ENCODE assay signal across 27 mouse cellular contexts in genomic region chr17:81404225-81404624, GRCm38 (mm10). TPM values are rescaled to one million over a fixed set of nuclear protein-coding genes. Genes with fewer than 3 reads are reported as not detected.
DNase-seq lines count a peak whose midpoint lies in the region; ATAC-seq lines count a peak whose summit lies in the region.
"Had no signal": no experiment of that assay in that cellular context is flagged by ENCODE, and none has a peak within 500 bp of the region (broad histone marks: within the 10 kb centered on the region; RNA-seq: fewer than 3 reads in every experiment).

No protein-coding gene starts in this region.

- 0 out of 2 replicates have a peak, but pooled peaks have one; percentile 38 for ATAC-seq in forebrain, embryonic 15.5 days (replicated peaks)
- no peak for ATAC-seq in forebrain, embryonic 11.5 days (replicated peaks; ENCODE audit: low FRiP score)
- no peak for ATAC-seq in heart, embryonic 15.5 days (replicated peaks; ENCODE audit: insufficient number of reproducible peaks, insufficient read depth, low FRiP score, low read depth)
- 0 out of 2 replicates have a peak, but pooled peaks have one; percentile 40 for ATAC-seq in midbrain, embryonic 15.5 days (replicated peaks)
- ATAC-seq in midbrain, embryonic 11.5 days (ENCODE audit: low FRiP score) = no peak
- ATAC-seq in neural tube, embryonic 14.5 days (ENCODE audit: low read depth) = peak; percentile 66; the same call in 1 of the 2 replicates
- ATAC-seq: intestine, postnatal 0 days; liver, embryonic 12.5 days had no signal

- H3K4me3 ChIP-seq in forebrain, embryonic 15.5 days = no peak overlapping the region
- no peak overlapping the region for H3K4me3 ChIP-seq in forebrain, embryonic 11.5 days (ENCODE audit: low read depth, low read length)
- H3K4me3 ChIP-seq in heart, embryonic 15.5 days = no peak overlapping the region
- no peak overlapping the region for H3K4me3 ChIP-seq in midbrain, embryonic 15.5 days
- no peak overlapping the region for H3K4me3 ChIP-seq in midbrain, embryonic 11.5 days (ENCODE audit: low read depth, low read length)
- no peak overlapping the region for H3K4me3 ChIP-seq in neural tube, embryonic 14.5 days (ENCODE audit: low read depth, low read length)
- H3K4me3 ChIP-seq: erythroblast, embryonic 14.5 days; hindbrain, embryonic 10.5 days; kidney, embryonic 15.5 days; limb, embryonic 12.5 days; liver, embryonic 12.5 days; megakaryocyte, embryonic 14.5 days had no signal

- 28% methylated on average over 4 of the region's 4 CpGs for WGBS in forebrain, embryonic 15.5 days
- WGBS in forebrain, embryonic 11.5 days = 68% methylated on average over 4 of the region's 4 CpGs
- WGBS in heart, embryonic 15.5 days = 78% methylated on average over 4 of the region's 4 CpGs
- 35% methylated on average over 4 of the region's 4 CpGs for WGBS in midbrain, embryonic 15.5 days
- WGBS in midbrain, embryonic 11.5 days = 60% methylated on average over 4 of the region's 4 CpGs
- WGBS in neural tube, embryonic 14.5 days = 34% methylated on average over 4 of the region's 4 CpGs

- intact Hi-C loops in heart, postnatal 25 days (cut with DNase I) = no loop called here

- no peak overlapping the region for H3K9ac ChIP-seq in forebrain, embryonic 15.5 days (replicated peaks)
- no peak overlapping the region for H3K9ac ChIP-seq in forebrain, embryonic 11.5 days (ENCODE audit: low read length)
- H3K9ac ChIP-seq in heart, embryonic 15.5 days = no peak overlapping the region
- no peak overlapping the region for H3K9ac ChIP-seq in midbrain, embryonic 15.5 days
- no peak overlapping the region for H3K9ac ChIP-seq in midbrain, embryonic 11.5 days (ENCODE audit: low read length)
- H3K9ac ChIP-seq in neural tube, embryonic 14.5 days (replicated peaks; ENCODE audit: low read depth, low read length) = no peak overlapping the region
- H3K9ac ChIP-seq: kidney, embryonic 15.5 days; limb, embryonic 12.5 days; liver, embryonic 12.5 days had no signal

- no peak overlapping the region for H3K4me2 ChIP-seq in forebrain, embryonic 15.5 days (replicated peaks)
- H3K4me2 ChIP-seq in forebrain, embryonic 11.5 days (ENCODE audit: low read depth, low read length, severe bottlenecking) = no peak overlapping the region
- no peak overlapping the region for H3K4me2 ChIP-seq in heart, embryonic 15.5 days
- H3K4me2 ChIP-seq in midbrain, embryonic 15.5 days = no peak overlapping the region
- no peak overlapping the region for H3K4me2 ChIP-seq in midbrain, embryonic 11.5 days
- no peak overlapping the region for H3K4me2 ChIP-seq in neural tube, embryonic 14.5 days (ENCODE audit: low read depth, low read length)
- H3K4me2 ChIP-seq: kidney, embryonic 15.5 days; limb, embryonic 12.5 days; liver, embryonic 12.5 days had no signal

- no peak for DNase-seq in forebrain, embryonic 11.5 days (ENCODE audit: low spot score)
- DNase-seq in heart, postnatal 25 days (ENCODE audit: low spot score) = no peak
- no peak for DNase-seq in midbrain, embryonic 11.5 days (ENCODE audit: low spot score, missing footprints)
- DNase-seq in thymus, postnatal 0 days (ENCODE audit: low spot score) = no peak
- DNase-seq: adrenal gland, postnatal 25 days; B cell, adult 2 months; cerebellum, adult 18-20 months; kidney, postnatal 4 days; lung, adult 2 months; spleen, adult 18-20 months; thymus, postnatal 4 days had no signal

- peaks cover 7% of the 10 kb centered on the region for H3K36me3 ChIP-seq in forebrain, embryonic 15.5 days
- no peaks in the 10 kb centered on the region for H3K36me3 ChIP-seq in forebrain, embryonic 11.5 days (ENCODE audit: control insufficient read depth, insufficient read depth, low read length)
- peaks cover 29% of the 10 kb centered on the region for H3K36me3 ChIP-seq in heart, embryonic 15.5 days
- 0 out of 2 replicates have a peak, but pooled peaks cover 5% of the 10 kb centered on the region for H3K36me3 ChIP-seq in midbrain, embryonic 15.5 days (replicated peaks)
- H3K36me3 ChIP-seq in midbrain, embryonic 11.5 days (ENCODE audit: control insufficient read depth, insufficient read depth, low read length) = no peaks in the 10 kb centered on the region
- peaks cover 9% of the 10 kb centered on the region; the same call in 1 of the 2 replicates for H3K36me3 ChIP-seq in neural tube, embryonic 14.5 days (ENCODE audit: control insufficient read depth, insufficient read depth, low read length)
- H3K36me3 ChIP-seq: liver, embryonic 12.5 days had no signal

- peak overlapping the region; percentile 68 for H3K27ac ChIP-seq in forebrain, embryonic 15.5 days (replicated peaks)
- H3K27ac ChIP-seq in forebrain, embryonic 11.5 days (ENCODE audit: low read depth, low read length) = no peak overlapping the region
- H3K27ac ChIP-seq in heart, embryonic 15.5 days = peak overlapping the region; percentile 63; the same call in 1 of the 2 replicates
- 0 out of 2 replicates have a peak overlapping the region, but pooled peaks have one; percentile 38 for H3K27ac ChIP-seq in midbrain, embryonic 15.5 days
- H3K27ac ChIP-seq in midbrain, embryonic 11.5 days (ENCODE audit: low read depth, low read length) = no peak overlapping the region
- H3K27ac ChIP-seq in neural tube, embryonic 14.5 days (ENCODE audit: low read depth, low read length) = peak overlapping the region; percentile 57; the same call in 1 of the 2 replicates
- H3K27ac ChIP-seq: hindbrain, embryonic 10.5 days; kidney, embryonic 15.5 days; limb, embryonic 12.5 days; liver, embryonic 12.5 days had no signal

- H3K4me1 ChIP-seq in forebrain, embryonic 15.5 days = peaks cover 36% of the 10 kb centered on the region
- peaks cover 3% of the 10 kb centered on the region; the same call in 1 of the 2 replicates for H3K4me1 ChIP-seq in forebrain, embryonic 11.5 days (replicated peaks; ENCODE audit: control insufficient read depth, insufficient read depth, low read length)
- peaks cover 24% of the 10 kb centered on the region for H3K4me1 ChIP-seq in heart, embryonic 15.5 days (replicated peaks)
- H3K4me1 ChIP-seq in midbrain, embryonic 15.5 days = 0 out of 2 replicates have a peak, but pooled peaks cover 3% of the 10 kb centered on the region
- no peaks in the 10 kb centered on the region for H3K4me1 ChIP-seq in midbrain, embryonic 11.5 days (ENCODE audit: control insufficient read depth, insufficient read depth, low read length)
- peaks cover 14% of the 10 kb centered on the region for H3K4me1 ChIP-seq in neural tube, embryonic 14.5 days (ENCODE audit: control insufficient read depth, insufficient read depth, low read length)
- H3K4me1 ChIP-seq: limb, embryonic 12.5 days; liver, embryonic 12.5 days; megakaryocyte, embryonic 14.5 days had no signal

- no peaks in the 10 kb centered on the region for H3K9me3 ChIP-seq in forebrain, embryonic 15.5 days
- H3K9me3 ChIP-seq in forebrain, embryonic 11.5 days (ENCODE audit: control insufficient read depth, low read length) = no peaks in the 10 kb centered on the region
- no peaks in the 10 kb centered on the region for H3K9me3 ChIP-seq in heart, embryonic 15.5 days (replicated peaks)
- H3K9me3 ChIP-seq in midbrain, embryonic 15.5 days = no peaks in the 10 kb centered on the region
- H3K9me3 ChIP-seq in midbrain, embryonic 11.5 days (ENCODE audit: control insufficient read depth, low read length) = no peaks in the 10 kb centered on the region
- no peaks in the 10 kb centered on the region for H3K9me3 ChIP-seq in neural tube, embryonic 14.5 days (ENCODE audit: control insufficient read depth, low read length)
- H3K9me3 ChIP-seq: hindbrain, embryonic 10.5 days; kidney, embryonic 15.5 days; limb, embryonic 12.5 days; liver, embryonic 12.5 days; megakaryocyte, embryonic 14.5 days had no signal

- H3K27me3 ChIP-seq in forebrain, embryonic 15.5 days = no peaks in the 10 kb centered on the region
- H3K27me3 ChIP-seq in forebrain, embryonic 11.5 days (ENCODE audit: control insufficient read depth, insufficient read depth, low read length) = no peaks in the 10 kb centered on the region
- H3K27me3 ChIP-seq in heart, embryonic 15.5 days = no peaks in the 10 kb centered on the region
- no peaks in the 10 kb centered on the region for H3K27me3 ChIP-seq in midbrain, embryonic 15.5 days (replicated peaks)
- no peaks in the 10 kb centered on the region for H3K27me3 ChIP-seq in midbrain, embryonic 11.5 days (ENCODE audit: control insufficient read depth, insufficient read depth, low read length)
- no peaks in the 10 kb centered on the region for H3K27me3 ChIP-seq in neural tube, embryonic 14.5 days (ENCODE audit: control insufficient read depth, insufficient read depth, low read length)
- H3K27me3 ChIP-seq: kidney, embryonic 15.5 days; limb, embryonic 12.5 days; liver, embryonic 12.5 days; megakaryocyte, embryonic 14.5 days had no signal

RNA-seq across cellular contexts. Expression of gene Gm11096, which starts 37.3 kb away (rescaled TPM):
- not detected in 2 replicates for polyA plus RNA-seq in forebrain, embryonic 15.5 days (2015; fragmentation: Nextera tagmentation; extraction: Ambion mirVana)
- not detected in 2 replicates for polyA plus RNA-seq in forebrain, embryonic 11.5 days (2014; fragmentation: Nextera tagmentation; extraction: Ambion mirVana)
- polyA plus RNA-seq in heart, embryonic 15.5 days (2015; fragmentation: Nextera tagmentation; extraction: Ambion mirVana) = not detected in 2 replicates
- not detected for total RNA-seq in heart, postnatal 25 days (2021)
- polyA plus RNA-seq in midbrain, embryonic 15.5 days (2015; fragmentation: Nextera tagmentation; extraction: Ambion mirVana) = not detected in 2 replicates
- not detected in 2 replicates for polyA plus RNA-seq in midbrain, embryonic 11.5 days (2014; fragmentation: Nextera tagmentation; extraction: Ambion mirVana)
- polyA plus RNA-seq in neural tube, embryonic 14.5 days (2014; fragmentation: Nextera tagmentation; extraction: Ambion mirVana) = not detected in 2 replicates
- polyA plus RNA-seq in thymus, postnatal 0 days (2015; fragmentation: Nextera tagmentation; extraction: Ambion mirVana) = not detected in 2 replicates
- total RNA-seq: adrenal gland, postnatal 25 days; common myeloid progenitor, adult 5-6 weeks; layer of hippocampus, postnatal 14 days had no signal
- polyA plus RNA-seq: embryonic facial prominence, embryonic 11.5 days; erythroblast, embryonic 14.5 days; gonadal fat pad, adult 2 months; hindbrain, embryonic 10.5 days; intestine, postnatal 0 days; kidney, embryonic 15.5 days; limb, embryonic 12.5 days; liver, embryonic 12.5 days; lung, adult 2 months; neural tube, embryonic 11.5 days had no signal

Comparison
In these comparisons a context has a peak if more than half of its experiments do, and no peak if none do; other contexts are left out.
1. ATAC-seq: peak in forebrain, embryonic 15.5 days (single experiment), midbrain, embryonic 15.5 days (single experiment) and neural tube, embryonic 14.5 days (single experiment); none in forebrain, embryonic 11.5 days (single experiment), heart, embryonic 15.5 days (single experiment) and midbrain, embryonic 11.5 days (single experiment).
2. H3K27ac ChIP-seq: peak in forebrain, embryonic 15.5 days (single experiment), heart, embryonic 15.5 days (single experiment), midbrain, embryonic 15.5 days (single experiment) and neural tube, embryonic 14.5 days (single experiment); none in forebrain, embryonic 11.5 days (single experiment) and midbrain, embryonic 11.5 days (single experiment).